14 mouse cellular contexts compared by ENCODE assay signal in genomic region chr5:50697588-50697987, GRCm38 (mm10).
A peak's percentile ranks its signal among the peaks of the same experiment; 100 is the strongest.
DNase-seq lines count a peak whose midpoint lies in the region; ATAC-seq lines count a peak whose summit lies in the region.
"Had no signal": no experiment of that assay in that cellular context is flagged by ENCODE, and none has a peak within 500 bp of the region (broad histone marks: within the 10 kb centered on the region; RNA-seq: fewer than 3 reads in every experiment).

No protein-coding gene starts in this region.

- 19% methylated on average over 8 of the region's 8 CpGs for WGBS in midbrain, embryonic 14.5 days
- WGBS in midbrain, embryonic 10.5 days: 50% methylated on average over 8 of the region's 8 CpGs
- WGBS in hindbrain, embryonic 10.5 days: 54% methylated on average over 8 of the region's 8 CpGs
- WGBS in midbrain, embryonic 16.5 days: 25% methylated on average over 8 of the region's 8 CpGs

- H3K36me3 ChIP-seq in midbrain, embryonic 14.5 days (ENCODE audit: control insufficient read depth, insufficient read depth, low read length): no peaks in the 10 kb centered on the region
- no peaks in the 10 kb centered on the region for H3K36me3 ChIP-seq in midbrain, embryonic 10.5 days
- H3K36me3 ChIP-seq in hindbrain, embryonic 10.5 days: no peaks in the 10 kb centered on the region
- no peaks in the 10 kb centered on the region for H3K36me3 ChIP-seq in midbrain, embryonic 16.5 days (ENCODE audit: control insufficient read depth, insufficient read depth, low read length)
- H3K36me3 ChIP-seq: limb, embryonic 13.5 days; stomach, embryonic 15.5 days had no signal

- H3K9me3 ChIP-seq in midbrain, embryonic 14.5 days (ENCODE audit: control insufficient read depth, low read length): no peaks in the 10 kb centered on the region
- H3K9me3 ChIP-seq in midbrain, embryonic 10.5 days (replicated peaks): no peaks in the 10 kb centered on the region
- no peaks in the 10 kb centered on the region for H3K9me3 ChIP-seq in hindbrain, embryonic 10.5 days
- no peaks in the 10 kb centered on the region for H3K9me3 ChIP-seq in midbrain, embryonic 16.5 days (replicated peaks; ENCODE audit: control insufficient read depth, low read length, poor library complexity, severe bottlenecking)
- H3K9me3 ChIP-seq: limb, embryonic 13.5 days; megakaryocyte, embryonic 14.5 days; stomach, embryonic 15.5 days had no signal

- DNase-seq in midbrain, embryonic 14.5 days: peak; percentile 19
- DNase-seq in midbrain, embryonic 10.5 days (ENCODE audit: low spot score): no peak
- DNase-seq in hindbrain, embryonic 10.5 days (ENCODE audit: low spot score): peak; percentile 4
- DNase-seq in skeletal muscle tissue, adult 2 months (ENCODE audit: low read depth, low spot score): peak; percentile 16
- DNase-seq in layer of hippocampus, adult 9-10 months (ENCODE audit: low spot score): no peak
- DNase-seq in lung, postnatal 25 days (ENCODE audit: low spot score): no peak
- DNase-seq: cerebellum, adult 11-12 months; gastrocnemius, postnatal 10 days; heart, postnatal 14 days; lung, adult 18-20 months had no signal

- H3K9ac ChIP-seq in midbrain, embryonic 14.5 days (replicated peaks; ENCODE audit: low read length): no peak overlapping the region
- H3K9ac ChIP-seq in midbrain, embryonic 16.5 days (ENCODE audit: low read depth, low read length): no peak overlapping the region
- H3K9ac ChIP-seq: limb, embryonic 13.5 days; stomach, embryonic 15.5 days had no signal

- H3K27me3 ChIP-seq in midbrain, embryonic 14.5 days (ENCODE audit: control insufficient read depth, insufficient read depth, low read length): no peaks in the 10 kb centered on the region
- H3K27me3 ChIP-seq in midbrain, embryonic 10.5 days (ENCODE audit: low read depth, poor library complexity, severe bottlenecking): no peaks in the 10 kb centered on the region
- H3K27me3 ChIP-seq in hindbrain, embryonic 10.5 days (ENCODE audit: insufficient read depth, poor library complexity, severe bottlenecking): no peaks in the 10 kb centered on the region
- no peaks in the 10 kb centered on the region for H3K27me3 ChIP-seq in midbrain, embryonic 16.5 days (ENCODE audit: control insufficient read depth, insufficient read depth, low read depth, low read length)
- H3K27me3 ChIP-seq: limb, embryonic 13.5 days; megakaryocyte, embryonic 14.5 days; stomach, embryonic 15.5 days had no signal

- 0 out of 2 replicates have a peak, but pooled peaks cover 3% of the 10 kb centered on the region for H3K4me1 ChIP-seq in midbrain, embryonic 14.5 days (ENCODE audit: control insufficient read depth, insufficient read depth, low read length)
- peaks cover 6% of the 10 kb centered on the region for H3K4me1 ChIP-seq in midbrain, embryonic 10.5 days
- H3K4me1 ChIP-seq in hindbrain, embryonic 10.5 days (replicated peaks): peaks cover 7% of the 10 kb centered on the region; the same call in 1 of the 2 replicates
- no peaks in the 10 kb centered on the region for H3K4me1 ChIP-seq in midbrain, embryonic 16.5 days (ENCODE audit: control insufficient read depth, insufficient read depth, low read length)
- H3K4me1 ChIP-seq: limb, embryonic 13.5 days; megakaryocyte, embryonic 14.5 days; stomach, embryonic 15.5 days had no signal

- no peak overlapping the region for H3K4me3 ChIP-seq in midbrain, embryonic 14.5 days (replicated peaks; ENCODE audit: low read depth, low read length)
- H3K4me3 ChIP-seq in midbrain, embryonic 10.5 days: no peak overlapping the region
- no peak overlapping the region for H3K4me3 ChIP-seq in hindbrain, embryonic 10.5 days
- no peak overlapping the region for H3K4me3 ChIP-seq in midbrain, embryonic 16.5 days (ENCODE audit: low read depth, low read length)
- H3K4me3 ChIP-seq: limb, embryonic 13.5 days; megakaryocyte, embryonic 14.5 days; stomach, embryonic 15.5 days had no signal

- no peak; the same call in 1 of the 2 replicates for ATAC-seq in midbrain, embryonic 14.5 days (ENCODE audit: low FRiP score, low TSS enrichment)
- no peak for ATAC-seq in midbrain, embryonic 16.5 days

- H3K4me2 ChIP-seq in midbrain, embryonic 14.5 days (ENCODE audit: low read length): 0 out of 2 replicates have a peak overlapping the region, but pooled peaks have one; percentile 2
- H3K4me2 ChIP-seq in midbrain, embryonic 16.5 days (ENCODE audit: low read length): peak overlapping the region; percentile 9; the same call in 1 of the 2 replicates
- H3K4me2 ChIP-seq: limb, embryonic 13.5 days; stomach, embryonic 15.5 days had no signal

- no peak overlapping the region for H3K27ac ChIP-seq in midbrain, embryonic 14.5 days (replicated peaks; ENCODE audit: low read depth, low read length)
- no peak overlapping the region for H3K27ac ChIP-seq in midbrain, embryonic 10.5 days (replicated peaks)
- H3K27ac ChIP-seq in hindbrain, embryonic 10.5 days: no peak overlapping the region
- no peak overlapping the region for H3K27ac ChIP-seq in midbrain, embryonic 16.5 days (ENCODE audit: low read length)
- H3K27ac ChIP-seq: limb, embryonic 13.5 days; stomach, embryonic 15.5 days had no signal

Comparison
In these comparisons a context has a peak if more than half of its experiments do, and no peak if none do; other contexts are left out.
1. DNase-seq: peak in midbrain, embryonic 14.5 days (single experiment), hindbrain, embryonic 10.5 days (single experiment) and skeletal muscle tissue, adult 2 months (single experiment); none in midbrain, embryonic 10.5 days (single experiment), layer of hippocampus, adult 9-10 months (single experiment) and lung, postnatal 25 days (single experiment).